Mouse (Mus musculus) forebrain, embryonic 11.5 days (tissue): ENCODE measurements around the gene Slc25a16. TPM values are rescaled to one million over a fixed set of nuclear protein-coding genes. Genes with fewer than 3 reads are reported as not detected.
A peak's percentile ranks its signal among the peaks of the same experiment; 100 is the strongest.

ENCODE experiments used
- ATAC-seq: fragments of 200-750 bp; cut with Nextera tagmentation; replicated peaks from 2 replicates; pipeline ENCODE4 v1.8.0; 2017; ENCODE audit warnings: moderate TSS enrichment; ENCODE audit not compliant: low FRiP score
- DNase-seq: peaks from one replicate; pipeline ENCODE4 v3.0.0-alpha.2; 2017; ENCODE audit warnings: low spot score
- H3K27ac ChIP-seq: fragments of 300-500 bp; sonication (generic); 2 replicates; pipeline ENCODE4 v1.5.1; 2014; ENCODE audit warnings: low read depth, low read length
- H3K27me3 ChIP-seq: fragments of 300-500 bp; sonication (generic); 2 replicates; pipeline ENCODE4 v1.6.1; 2014; ENCODE audit warnings: mild to moderate bottlenecking, low read length, mixed read lengths; ENCODE audit not compliant: control insufficient read depth, insufficient read depth
- H3K36me3 ChIP-seq: fragments of 300-500 bp; sonication (generic); 2 replicates; pipeline ENCODE4 v1.6.1; 2014; ENCODE audit warnings: mild to moderate bottlenecking, low read length, moderate library complexity, mixed read lengths; ENCODE audit not compliant: control insufficient read depth, insufficient read depth
- H3K4me1 ChIP-seq: fragments of 300-500 bp; sonication (generic); replicated peaks from 2 replicates; pipeline ENCODE4 v1.6.1; 2014; ENCODE audit warnings: low read length, mixed read lengths; ENCODE audit not compliant: control insufficient read depth, insufficient read depth
- H3K4me2 ChIP-seq: fragments of 300-500 bp; sonication (generic); 2 replicates; pipeline ENCODE4 v1.6.1; 2014; ENCODE audit warnings: low read depth, mild to moderate bottlenecking, low read length, moderate library complexity, mixed read lengths; ENCODE audit not compliant: severe bottlenecking
- H3K4me3 ChIP-seq: fragments of 300-500 bp; sonication (generic); 2 replicates; pipeline ENCODE4 v1.5.1; 2014; ENCODE audit warnings: low read depth, low read length
- H3K9ac ChIP-seq: fragments of 300-500 bp; sonication (generic); 2 replicates; pipeline ENCODE4 v1.6.1; 2014; ENCODE audit warnings: low read length
- H3K9me3 ChIP-seq: fragments of 300-500 bp; sonication (generic); 2 replicates; pipeline ENCODE4 v1.6.1; 2016; ENCODE audit warnings: low read length, mixed read lengths; ENCODE audit not compliant: control insufficient read depth
- WGBS: fragments of 180-500 bp; shearing (Covaris S2); extraction: QIAGEN DNeasy Blood & Tissue Kit; methylation state at CpG from one replicate; pipeline ENCODE4 v1.1.7; 2014; 5-methylcytosine and 5-hydroxymethylcytosine counted together
- polyA plus RNA-seq: library from polyadenylated mRNA; unstranded; fragments of >200 nt; fragmentation: Nextera tagmentation; extraction: Ambion mirVana; gene quantifications from 2 replicates; pipeline ENCODE4 v1.2.1, GENCODE M21; 2014

The Slc25a16 gene
- polyA plus RNA-seq, 1 experiment from 2014 or later, result 12.6 TPM

- Histone ChIP-seq H3K9ac (peak overlapping the region; percentile 71), H3K4me1 (0 out of 2 replicates have a peak, but pooled peaks cover 3% of the 10 kb centered on the region), H3K4me3 (peak overlapping the region; percentile 72), H3K9me3 (no peaks in the 10 kb centered on the region), H3K27me3 (no peaks in the 10 kb centered on the region), H3K36me3 (no peaks in the 10 kb centered on the region), H3K4me2 (peak overlapping the region; percentile 97), H3K27ac (no peak overlapping the region)
- ATAC-seq (peak; percentile 14), DNase-seq (no peak)
- WGBS, result under 1% methylated on average over 38 of the region's 38 CpGs
Measured at GRCm38 (mm10) chr10:62885969-62886798, 34.2 kb upstream of the Slc25a16 start.

GRCm38 (mm10) chr10:62886799-62887591 lies 33.4 kb upstream of the Slc25a16 start:
- ATAC-seq (peak; percentile 88), DNase-seq (peak; percentile 90)
- H3K36me3 ChIP-seq, result no peaks in the 10 kb centered on the region
- no peaks in the 10 kb centered on the region for H3K27me3 ChIP-seq
- under 1% methylated on average over 56 of the region's 56 CpGs for WGBS
- peak overlapping the region; percentile 97 for H3K4me2 ChIP-seq
- H3K4me1 ChIP-seq, result 0 out of 2 replicates have a peak, but pooled peaks cover 3% of the 10 kb centered on the region
- peak overlapping the region; percentile 72 for H3K4me3 ChIP-seq
- no peaks in the 10 kb centered on the region for H3K9me3 ChIP-seq
- H3K9ac ChIP-seq, result peak overlapping the region; percentile 71
- H3K27ac ChIP-seq, result no peak overlapping the region

GRCm38 (mm10) chr10:62891025-62891424 lies 29.4 kb upstream of the Slc25a16 start:
- DNase-seq (no peak), ATAC-seq (no peak)
- Histone ChIP-seq H3K36me3 (no peaks in the 10 kb centered on the region), H3K4me2 (no peak overlapping the region), H3K27ac (no peak overlapping the region), H3K4me1 (no peaks in the 10 kb centered on the region), H3K9me3 (no peaks in the 10 kb centered on the region), H3K4me3 (no peak overlapping the region), H3K27me3 (no peaks in the 10 kb centered on the region), H3K9ac (no peak overlapping the region)
- WGBS, result 90% methylated on average over 3 of the region's 3 CpGs

GRCm38 (mm10) chr10:62892549-62893232 lies 27.7 kb upstream of the Slc25a16 start:
- no peaks in the 10 kb centered on the region for H3K9me3 ChIP-seq
- no peaks in the 10 kb centered on the region for H3K36me3 ChIP-seq
- no peak for ATAC-seq
- H3K27me3 ChIP-seq, result no peaks in the 10 kb centered on the region
- no peak overlapping the region for H3K4me2 ChIP-seq
- 26% methylated on average over 4 of the region's 4 CpGs for WGBS
- H3K4me1 ChIP-seq, result no peaks in the 10 kb centered on the region
- H3K9ac ChIP-seq, result no peak overlapping the region
- H3K4me3 ChIP-seq, result no peak overlapping the region
- H3K27ac ChIP-seq, result no peak overlapping the region
- no peak for DNase-seq

GRCm38 (mm10) chr10:62893356-62893884 lies 27.0 kb upstream of the Slc25a16 start:
- ATAC-seq (no peak), DNase-seq (no peak)
- no peaks in the 10 kb centered on the region for H3K27me3 ChIP-seq
- H3K27ac ChIP-seq, result no peak overlapping the region
- no peaks in the 10 kb centered on the region for H3K36me3 ChIP-seq
- H3K9me3 ChIP-seq, result no peaks in the 10 kb centered on the region
- H3K4me1 ChIP-seq, result no peaks in the 10 kb centered on the region
- no peak overlapping the region for H3K4me2 ChIP-seq
- 70% methylated on average over 6 of the region's 6 CpGs for WGBS
- no peak overlapping the region for H3K4me3 ChIP-seq
- no peak overlapping the region for H3K9ac ChIP-seq

- no peak for DNase-seq
- H3K4me3 ChIP-seq, result no peak overlapping the region
- H3K4me1 ChIP-seq, result no peaks in the 10 kb centered on the region
- no peaks in the 10 kb centered on the region for H3K27me3 ChIP-seq
- H3K27ac ChIP-seq, result no peak overlapping the region
- no peaks in the 10 kb centered on the region for H3K36me3 ChIP-seq
- WGBS, result 75% methylated on average over 3 of the region's 3 CpGs
- H3K9ac ChIP-seq, result no peak overlapping the region
- H3K9me3 ChIP-seq, result no peaks in the 10 kb centered on the region
- ATAC-seq, result no peak
- no peak overlapping the region for H3K4me2 ChIP-seq
Measured at GRCm38 (mm10) chr10:62894447-62894846, 26.0 kb upstream of the Slc25a16 start.

- H3K9ac ChIP-seq, result no peak overlapping the region
- no peak for DNase-seq
- no peaks in the 10 kb centered on the region for H3K4me1 ChIP-seq
- no peak for ATAC-seq
- H3K27me3 ChIP-seq, result no peaks in the 10 kb centered on the region
- H3K36me3 ChIP-seq, result no peaks in the 10 kb centered on the region
- H3K9me3 ChIP-seq, result no peaks in the 10 kb centered on the region
- H3K27ac ChIP-seq, result no peak overlapping the region
- 81% methylated on average over 6 of the region's 6 CpGs for WGBS
- no peak overlapping the region for H3K4me2 ChIP-seq
- no peak overlapping the region for H3K4me3 ChIP-seq
Measured at GRCm38 (mm10) chr10:62895386-62895785, 25.0 kb upstream of the Slc25a16 start.

GRCm38 (mm10) chr10:62896035-62896434 lies 24.4 kb upstream of the Slc25a16 start:
- Histone ChIP-seq H3K27me3 (no peaks in the 10 kb centered on the region), H3K4me3 (no peak overlapping the region), H3K36me3 (no peaks in the 10 kb centered on the region), H3K27ac (no peak overlapping the region), H3K4me1 (no peaks in the 10 kb centered on the region), H3K9ac (no peak overlapping the region), H3K9me3 (no peaks in the 10 kb centered on the region), H3K4me2 (no peak overlapping the region)
- ATAC-seq (no peak), DNase-seq (no peak)
- 73% methylated on average over 4 of the region's 4 CpGs for WGBS
